ENCODE assay signal across 17 mouse cellular contexts in the genomic region with DNA sequence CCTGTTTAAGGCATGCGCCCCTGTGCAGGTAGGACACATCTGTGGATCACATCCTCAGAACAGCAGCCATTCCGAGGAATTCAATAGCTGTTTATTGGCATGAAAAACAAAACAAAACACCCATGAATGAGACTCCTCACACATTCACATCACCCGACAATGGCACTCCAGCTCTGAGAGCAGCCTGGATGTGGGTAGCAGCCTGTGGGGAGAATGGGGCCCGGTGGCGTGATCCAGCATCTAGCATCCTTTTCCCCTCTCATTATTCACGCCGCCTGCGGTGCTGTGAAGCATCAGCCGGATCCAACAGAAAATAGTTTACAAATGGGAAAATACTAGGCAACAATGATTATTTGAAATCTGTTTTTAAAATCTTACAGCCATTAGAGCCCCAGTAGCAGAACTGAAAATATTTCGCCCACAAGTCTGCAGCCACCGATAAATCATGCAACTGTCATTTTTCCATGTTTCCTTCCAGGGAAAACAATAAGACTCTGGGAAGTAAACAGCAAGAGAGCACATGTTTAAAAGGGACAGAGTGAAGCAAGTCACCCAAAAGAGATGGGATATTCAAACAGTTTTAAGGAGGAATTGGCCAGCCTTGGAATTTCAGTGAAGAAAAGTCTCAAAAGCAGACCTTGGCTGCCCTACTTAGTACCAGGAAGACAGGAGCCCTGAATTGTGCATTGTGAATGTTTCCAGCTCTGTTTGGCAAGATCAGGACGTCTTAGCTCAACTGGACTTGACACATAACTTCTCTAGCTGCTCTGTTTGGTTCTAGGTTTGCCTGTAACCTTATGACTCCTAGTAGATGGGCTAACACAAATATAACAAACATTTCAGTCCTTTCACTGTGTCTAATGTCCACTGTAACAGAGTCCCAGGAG. TPM values are rescaled to one million over a fixed set of nuclear protein-coding genes. Genes with fewer than 3 reads are reported as not detected.
DNase-seq lines count a peak whose midpoint lies in the region; TF ChIP-seq lines count a peak whose summit lies in the region.
"Had no signal": no experiment of that assay in that cellular context is flagged by ENCODE, and none has a peak within 500 bp of the region (broad histone marks: within the 10 kb centered on the region; RNA-seq: fewer than 3 reads in every experiment).

No protein-coding gene starts in this region.

- H3K4me3 ChIP-seq in heart, adult 2 months, result no peak overlapping the region
- H3K4me3 ChIP-seq: embryonic facial prominence, embryonic 13.5 days; heart, embryonic 13.5 days; hindbrain, embryonic 10.5 days; midbrain, embryonic 13.5 days; neural tube, embryonic 12.5 days had no signal

- H3K4me1 ChIP-seq in heart, adult 2 months (ENCODE audit: control insufficient read depth, insufficient read depth, low read length), result peaks cover 10% of the 10 kb centered on the region
- H3K4me1 ChIP-seq: neural tube, embryonic 12.5 days had no signal

- peak overlapping the region; percentile 56 for H3K27ac ChIP-seq in heart, adult 2 months
- H3K27ac ChIP-seq: embryonic facial prominence, embryonic 13.5 days; heart, embryonic 13.5 days; hindbrain, embryonic 10.5 days; midbrain, embryonic 13.5 days; neural tube, embryonic 12.5 days had no signal

- TF ChIP-seq EP300 in heart, adult 2 months (IDR thresholded peaks at IDR 0.05; ENCODE audit: insufficient read depth, low read depth, low read length), result no peak

- H3K9ac ChIP-seq in heart, adult 2 months (ENCODE audit: low read depth, low read length), result no peak overlapping the region
- H3K9ac ChIP-seq: embryonic facial prominence, embryonic 13.5 days; heart, embryonic 13.5 days; midbrain, embryonic 13.5 days; neural tube, embryonic 12.5 days had no signal

- peaks cover 10% of the 10 kb centered on the region for H3K36me3 ChIP-seq in heart, adult 2 months (ENCODE audit: control insufficient read depth, insufficient read depth, low read length)
- H3K36me3 ChIP-seq: embryonic facial prominence, embryonic 13.5 days; heart, embryonic 13.5 days; hindbrain, embryonic 10.5 days; midbrain, embryonic 13.5 days; neural tube, embryonic 12.5 days had no signal

- no peaks in the 10 kb centered on the region for H3K27me3 ChIP-seq in heart, adult 2 months (ENCODE audit: control insufficient read depth, insufficient read depth, low read length)
- H3K27me3 ChIP-seq: CH12.LX; embryonic facial prominence, embryonic 13.5 days; midbrain, embryonic 13.5 days; neural tube, embryonic 12.5 days had no signal

- no peak for TF ChIP-seq CTCF in heart, adult 2 months (IDR thresholded peaks at IDR 0.05)

- DNase-seq in heart, adult 2 months, result no peak
- DNase-seq in heart, postnatal 14 days, result no peak
- peak; percentile 57 for DNase-seq in kidney, adult 9 months
- no peak for DNase-seq in kidney, postnatal 10 days
- DNase-seq in Muller cell, postnatal 12 days (ENCODE audit: inconsistent ontology term), result peak; percentile 87
- peak; percentile 65 for DNase-seq in kidney, postnatal 14 days
- DNase-seq in frontal cortex, postnatal 10 days (ENCODE audit: low spot score in 2 of 2), result no peak
- DNase-seq: left cerebral cortex, postnatal 4 days; liver; lung, postnatal 14 days; thymus, postnatal 25 days had no signal

- intact Hi-C loops in heart, adult 2 months (cut with DNase I), result no loop called here
- intact Hi-C loops in heart, postnatal 14 days (cut with DNase I), result no loop called here

- no peak for TF ChIP-seq POLR2A in heart, adult 2 months (IDR thresholded peaks at IDR 0.05; ENCODE audit: insufficient read depth, low read depth, low read length)

- 44% methylated on average over 12 of the region's 12 CpGs for WGBS in heart, adult 2 months

- no peaks in the 10 kb centered on the region for H3K79me2 ChIP-seq in heart, adult 2 months (replicated peaks; ENCODE audit: control insufficient read depth, insufficient read depth, low read length)

RNA-seq across cellular contexts. Expression of a gene that starts 50.2 kb away (rescaled TPM):
- total RNA-seq in heart, adult 2 months (2021), result 10 to 100 TPM in 1 of 2 experiments, 1 to 10 TPM in 1; 7.2 to 26.7 TPM
- polyA plus RNA-seq in heart, adult 2 months (2012; rRNA removed), result 6.6 and 17.1 TPM in 2 replicates
- 1 to 10 TPM; 8.6 to 9.6 TPM for total RNA-seq in heart, postnatal 14 days (2021)

Comparison
In these comparisons a context has a peak if more than half of its experiments do, and no peak if none do; other contexts are left out.
1. DNase-seq: peak in kidney, adult 9 months (single experiment), Muller cell, postnatal 12 days (single experiment) and kidney, postnatal 14 days (single experiment); none in heart, adult 2 months (0 of 2), heart, postnatal 14 days (0 of 2), kidney, postnatal 10 days (single experiment) and frontal cortex, postnatal 10 days (0 of 2).